Mouse (Mus musculus) left cerebral cortex, adult 11 months (tissue): Measurements from ENCODE around the gene Zscan12.
A peak's percentile ranks its signal among the peaks of the same experiment; 100 is the strongest.

ENCODE experiments used
- DNase-seq: peaks from one replicate; pipeline ENCODE4 v3.0.0; 2022; ENCODE audit warnings: low spot score

The Zscan12 gene

GRCm38 (mm10) chr13:21402287-21402846, 39.7 kb downstream of the Zscan12 start, which contains the start of gene Zkscan3:
Gene Zkscan3, minus strand, starts transcription at chr13:21402755.
- DNase-seq: peak; percentile 67

- DNase-seq: no peak
These were observed 40.2 kb downstream of the Zscan12 start for GRCm38 (mm10) chr13:21402848-21403247.

- DNase-seq: no peak
These were observed 44.7 kb downstream of the Zscan12 start for GRCm38 (mm10) chr13:21407341-21407740.

GRCm38 (mm10) chr13:21407969-21408804, 45.6 kb downstream of the Zscan12 start:
- DNase-seq: peak; percentile 86

GRCm38 (mm10) chr13:21408805-21409459, 46.3 kb downstream of the Zscan12 start:
- no peak for DNase-seq

GRCm38 (mm10) chr13:21414231-21415212, 51.9 kb downstream of the Zscan12 start:
- DNase-seq: no peak

GRCm38 (mm10) chr13:21415266-21415665, 52.6 kb downstream of the Zscan12 start:
- DNase-seq: no peak

GRCm38 (mm10) chr13:21415750-21416149, 53.1 kb downstream of the Zscan12 start:
- no peak for DNase-seq

- no peak for DNase-seq
These were observed 54.8 kb downstream of the Zscan12 start for GRCm38 (mm10) chr13:21417298-21418010.

- DNase-seq: no peak
These were observed 56.2 kb downstream of the Zscan12 start for GRCm38 (mm10) chr13:21418865-21419264.
